Mouse (Mus musculus) CH12.LX (cell line): Measurements from ENCODE around the gene Prss41.

Experiments
- CTCF ChIP-seq, 2 experiments: IDR thresholded peaks in 1 of 2; conservative IDR thresholded peaks in 1 of 2; 2 replicates each; pipeline ENCODE4 v1.5.1; 2011 to 2012; ENCODE audit warnings: low read depth in 2 of 2, low read length in 2 of 2, improper control_type of control experiment in 1 of 2, inconsistent platforms in 1 of 2, mild to moderate bottlenecking in 1 of 2, moderate library complexity in 1 of 2
- EP300 ChIP-seq: IDR thresholded peaks from 2 replicates; pipeline ENCODE4 v1.6.1; 2011; ENCODE audit warnings: low read length, improper control_type of control experiment
- MYC ChIP-seq: IDR thresholded peaks from 2 replicates; pipeline ENCODE4 v1.6.1; 2011; ENCODE audit warnings: low read depth, mild to moderate bottlenecking, improper control_type of control experiment, low read length
- POLR2A ChIP-seq: IDR thresholded peaks from 2 replicates; pipeline ENCODE4 v1.6.1; 2011; ENCODE audit warnings: low read depth, mild to moderate bottlenecking, improper control_type of control experiment, low read length

- TF ChIP-seq EP300: no peak
- TF ChIP-seq CTCF (conservative IDR thresholded peaks at IDR 0.05 in 1 of 2, IDR thresholded peaks at IDR 0.05 in 1 of 2; ENCODE audit: low read depth in 2 of 2, low read length in 2 of 2): no peak
- no peak for TF ChIP-seq POLR2A
- no peak for TF ChIP-seq MYC
These were observed 24.5 kb upstream of the Prss41 start for GRCm38 (mm10) chr17:23868513-23868912.
